Mouse (Mus musculus): Measurements from ENCODE around the gene Lyst. TPM values are rescaled to one million over a fixed set of nuclear protein-coding genes. Genes with fewer than 3 reads are reported as not detected.

Gene Lyst
- polyA plus RNA-seq, 1 experiment = 1.7 TPM

GRCm38 (mm10) chr13:13621456-13621855 is 31.3 kb downstream of the Lyst start:
- Histone ChIP-seq H3K79me3 (ENCODE audit: low read depth) (no peaks in the 10 kb centered on the region), H3K27me3 (ENCODE audit: control insufficient read depth, insufficient read depth, insufficient read length) (no peaks in the 10 kb centered on the region), H3K79me2 (ENCODE audit: control insufficient read depth, insufficient read depth) (no peaks in the 10 kb centered on the region), H3ac (ENCODE audit: control insufficient read depth, insufficient read length, low read depth) (no peak overlapping the region), H3K4me3 (ENCODE audit: insufficient read depth, poor library complexity, severe bottlenecking) (no peak overlapping the region), H3K36me3 (ENCODE audit: control insufficient read depth, insufficient read depth) (peaks cover 9% of the 10 kb centered on the region)
- TF ChIP-seq CTCF (IDR thresholded peaks at IDR 0.05; ENCODE audit: control insufficient read depth, insufficient read depth, insufficient read length) = no peak
- TF ChIP-seq MYOD1 (IDR thresholded peaks at IDR 0.05; ENCODE audit: control insufficient read depth, insufficient read length, low read depth) = no peak
- TF ChIP-seq CEBPB (IDR thresholded peaks at IDR 0.05; ENCODE audit: low read depth) = no peak
- no peak for TF ChIP-seq USF1 (IDR thresholded peaks at IDR 0.05; ENCODE audit: low read depth)
- TF ChIP-seq MYOG (IDR thresholded peaks at IDR 0.05; ENCODE audit: control insufficient read depth, extremely low read depth, insufficient read length) = no peak
- no peak for TF ChIP-seq MAX (IDR thresholded peaks at IDR 0.05)
- no peak for TF ChIP-seq FOSL1 (IDR thresholded peaks at IDR 0.05; ENCODE audit: insufficient read depth, low read length, poor library complexity, severe bottlenecking)

DNA sequence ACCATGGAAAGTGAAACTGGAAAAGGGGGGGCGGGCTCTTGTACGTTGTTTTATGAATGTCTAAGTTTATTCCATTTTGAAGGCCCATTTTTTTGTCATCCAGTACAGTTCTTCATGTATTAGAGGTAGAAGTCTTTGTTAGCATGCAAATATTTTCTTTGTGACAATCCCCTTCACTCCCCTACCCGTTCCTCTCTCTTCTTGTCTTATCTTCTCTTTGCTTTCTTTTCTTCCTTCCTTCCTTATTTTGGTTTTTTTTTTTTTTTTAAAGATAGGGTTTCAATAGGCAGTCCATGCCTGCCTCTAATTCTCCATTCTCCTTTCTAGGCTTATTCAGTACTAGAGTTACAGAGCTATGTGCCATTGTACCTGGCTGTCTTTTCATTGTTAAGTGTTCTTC is 32.4 kb downstream of the Lyst start:
- Histone ChIP-seq H3ac (ENCODE audit: control insufficient read depth, insufficient read length, low read depth) (no peak overlapping the region), H3K79me2 (ENCODE audit: control insufficient read depth, insufficient read depth) (no peaks in the 10 kb centered on the region), H3K27me3 (ENCODE audit: control insufficient read depth, insufficient read depth, insufficient read length) (no peaks in the 10 kb centered on the region), H3K79me3 (ENCODE audit: low read depth) (no peaks in the 10 kb centered on the region), H3K36me3 (ENCODE audit: control insufficient read depth, insufficient read depth) (peaks cover 6% of the 10 kb centered on the region), H3K4me3 (ENCODE audit: insufficient read depth, poor library complexity, severe bottlenecking) (no peak overlapping the region)
- TF ChIP-seq CEBPB (IDR thresholded peaks at IDR 0.05; ENCODE audit: low read depth) (no peak), MYOG (IDR thresholded peaks at IDR 0.05; ENCODE audit: control insufficient read depth, extremely low read depth, insufficient read length) (no peak)

DNA sequence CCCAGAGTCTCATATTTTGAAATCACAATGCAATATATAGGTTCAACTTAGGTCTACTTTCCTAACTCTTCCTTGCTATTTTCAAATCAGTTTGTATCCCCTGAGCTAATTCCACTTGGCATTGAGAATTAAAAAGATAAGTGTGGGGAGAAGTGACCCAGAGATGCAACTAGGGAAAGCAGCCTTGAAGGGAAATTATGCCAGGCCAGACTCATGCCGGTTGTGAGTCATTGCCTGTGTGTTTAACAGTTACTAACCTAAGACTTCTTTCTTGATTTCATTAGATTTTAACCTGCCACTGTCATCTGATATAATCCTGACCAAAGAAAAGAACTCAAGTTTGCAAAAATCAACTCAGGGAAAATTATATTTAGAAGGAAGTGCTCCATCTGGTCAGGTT is 43.5 kb downstream of the Lyst start:
- Histone ChIP-seq H3K36me3 (ENCODE audit: control insufficient read depth, insufficient read depth) (no peaks in the 10 kb centered on the region), H3K79me2 (ENCODE audit: control insufficient read depth, insufficient read depth) (no peaks in the 10 kb centered on the region), H3K27me3 (ENCODE audit: control insufficient read depth, insufficient read depth, insufficient read length) (no peaks in the 10 kb centered on the region), H3K79me3 (ENCODE audit: low read depth) (no peaks in the 10 kb centered on the region), H3ac (ENCODE audit: control insufficient read depth, insufficient read length, low read depth) (no peak overlapping the region), H3K4me3 (ENCODE audit: insufficient read depth, poor library complexity, severe bottlenecking) (no peak overlapping the region)
- TF ChIP-seq FOSL1 (IDR thresholded peaks at IDR 0.05; ENCODE audit: insufficient read depth, low read length, poor library complexity, severe bottlenecking) (no peak), MAX (IDR thresholded peaks at IDR 0.05) (no peak), MYOD1 (IDR thresholded peaks at IDR 0.05; ENCODE audit: control insufficient read depth, insufficient read length, low read depth) (no peak), USF1 (IDR thresholded peaks at IDR 0.05; ENCODE audit: low read depth) (no peak), MYOG (IDR thresholded peaks at IDR 0.05; ENCODE audit: control insufficient read depth, extremely low read depth, insufficient read length) (no peak), CTCF (IDR thresholded peaks at IDR 0.05; ENCODE audit: control insufficient read depth, insufficient read depth, insufficient read length) (no peak), CEBPB (IDR thresholded peaks at IDR 0.05; ENCODE audit: low read depth) (no peak)

DNA sequence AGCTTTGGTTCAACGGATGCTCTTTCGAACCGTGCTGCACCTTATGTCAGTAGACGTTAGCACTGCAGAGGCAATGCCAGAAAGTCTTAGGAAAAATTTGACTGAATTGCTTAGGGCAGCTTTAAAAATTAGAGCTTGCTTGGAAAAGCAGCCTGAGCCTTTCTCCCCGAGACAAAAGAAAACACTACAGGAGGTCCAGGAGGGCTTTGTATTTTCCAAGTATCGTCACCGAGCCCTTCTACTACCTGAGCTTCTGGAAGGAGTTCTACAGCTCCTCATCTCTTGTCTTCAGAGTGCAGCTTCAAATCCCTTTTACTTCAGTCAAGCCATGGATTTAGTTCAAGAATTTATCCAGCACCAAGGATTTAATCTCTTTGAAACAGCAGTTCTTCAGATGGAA is 44.5 kb downstream of the Lyst start:
- no peaks in the 10 kb centered on the region for H3K36me3 ChIP-seq (ENCODE audit: control insufficient read depth, insufficient read depth)
- no peaks in the 10 kb centered on the region for H3K79me3 ChIP-seq (ENCODE audit: low read depth)
- TF ChIP-seq USF1 (IDR thresholded peaks at IDR 0.05; ENCODE audit: low read depth) (no peak), MYOD1 (IDR thresholded peaks at IDR 0.05; ENCODE audit: control insufficient read depth, insufficient read length, low read depth) (no peak), MAX (IDR thresholded peaks at IDR 0.05) (no peak), CTCF (IDR thresholded peaks at IDR 0.05; ENCODE audit: control insufficient read depth, insufficient read depth, insufficient read length) (no peak), CEBPB (IDR thresholded peaks at IDR 0.05; ENCODE audit: low read depth) (no peak), MYOG (IDR thresholded peaks at IDR 0.05; ENCODE audit: control insufficient read depth, extremely low read depth, insufficient read length) (no peak), FOSL1 (IDR thresholded peaks at IDR 0.05; ENCODE audit: insufficient read depth, low read length, poor library complexity, severe bottlenecking) (no peak)
- H3ac ChIP-seq (ENCODE audit: control insufficient read depth, insufficient read length, low read depth) = no peak overlapping the region
- no peaks in the 10 kb centered on the region for H3K27me3 ChIP-seq (ENCODE audit: control insufficient read depth, insufficient read depth, insufficient read length)
- H3K4me3 ChIP-seq (ENCODE audit: insufficient read depth, poor library complexity, severe bottlenecking) = no peak overlapping the region
- no peaks in the 10 kb centered on the region for H3K79me2 ChIP-seq (ENCODE audit: control insufficient read depth, insufficient read depth)

DNA sequence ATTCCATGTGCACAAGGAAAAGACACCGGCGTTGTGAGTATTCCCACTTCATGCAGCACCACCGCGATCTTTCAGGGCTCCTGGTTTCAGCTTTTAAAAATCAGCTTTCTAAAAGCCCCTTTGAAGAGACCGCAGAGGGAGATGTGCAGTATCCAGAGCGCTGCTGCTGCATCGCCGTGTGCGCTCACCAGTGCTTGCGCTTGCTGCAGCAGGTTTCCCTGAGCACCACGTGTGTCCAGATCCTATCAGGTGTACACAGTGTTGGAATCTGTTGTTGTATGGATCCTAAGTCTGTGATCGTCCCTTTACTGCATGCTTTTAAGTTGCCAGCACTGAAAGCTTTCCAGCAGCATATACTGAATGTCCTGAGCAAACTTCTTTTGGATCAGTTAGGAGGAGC is 45.0 kb downstream of the Lyst start:
- H3K79me3 ChIP-seq (ENCODE audit: low read depth) = no peaks in the 10 kb centered on the region
- TF ChIP-seq USF1 (IDR thresholded peaks at IDR 0.05; ENCODE audit: low read depth) (no peak), FOSL1 (IDR thresholded peaks at IDR 0.05; ENCODE audit: insufficient read depth, low read length, poor library complexity, severe bottlenecking) (no peak), CEBPB (IDR thresholded peaks at IDR 0.05; ENCODE audit: low read depth) (no peak), CTCF (IDR thresholded peaks at IDR 0.05; ENCODE audit: control insufficient read depth, insufficient read depth, insufficient read length) (no peak)

DNA sequence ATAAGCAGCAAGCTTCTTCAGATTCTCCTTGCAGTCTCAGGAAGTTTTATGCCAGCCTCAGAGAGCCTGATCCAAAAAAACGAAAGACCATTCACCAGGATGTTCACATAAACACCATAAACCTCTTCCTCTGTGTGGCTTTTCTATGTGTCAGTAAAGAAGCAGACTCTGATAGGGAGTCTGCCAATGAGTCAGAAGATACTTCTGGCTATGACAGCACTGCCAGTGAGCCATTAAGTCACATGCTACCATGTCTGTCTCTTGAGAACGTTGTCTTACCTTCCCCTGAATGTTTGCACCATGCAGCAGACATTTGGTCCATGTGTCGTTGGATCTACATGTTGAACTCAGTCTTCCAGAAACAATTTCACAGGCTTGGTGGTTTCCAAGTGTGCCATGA is 47.4 kb downstream of the Lyst start:
- Histone ChIP-seq H3K4me3 (ENCODE audit: insufficient read depth, poor library complexity, severe bottlenecking) (no peak overlapping the region), H3K79me3 (ENCODE audit: low read depth) (no peaks in the 10 kb centered on the region), H3K79me2 (ENCODE audit: control insufficient read depth, insufficient read depth) (no peaks in the 10 kb centered on the region), H3K27me3 (ENCODE audit: control insufficient read depth, insufficient read depth, insufficient read length) (no peaks in the 10 kb centered on the region), H3K36me3 (ENCODE audit: control insufficient read depth, insufficient read depth) (no peaks in the 10 kb centered on the region), H3ac (ENCODE audit: control insufficient read depth, insufficient read length, low read depth) (no peak overlapping the region)
- no peak for TF ChIP-seq MAX (IDR thresholded peaks at IDR 0.05)
- no peak for TF ChIP-seq MYOD1 (IDR thresholded peaks at IDR 0.05; ENCODE audit: control insufficient read depth, insufficient read length, low read depth)
- no peak for TF ChIP-seq FOSL1 (IDR thresholded peaks at IDR 0.05; ENCODE audit: insufficient read depth, low read length, poor library complexity, severe bottlenecking)
- no peak for TF ChIP-seq CTCF (IDR thresholded peaks at IDR 0.05; ENCODE audit: control insufficient read depth, insufficient read depth, insufficient read length)
- no peak for TF ChIP-seq MYOG (IDR thresholded peaks at IDR 0.05; ENCODE audit: control insufficient read depth, extremely low read depth, insufficient read length)
- TF ChIP-seq CEBPB (IDR thresholded peaks at IDR 0.05; ENCODE audit: low read depth) = no peak
- TF ChIP-seq USF1 (IDR thresholded peaks at IDR 0.05; ENCODE audit: low read depth) = no peak

More for the DNA sequence above, 45.0 kb downstream of the Lyst start:
- Histone ChIP-seq H3K79me2 (ENCODE audit: control insufficient read depth, insufficient read depth) (no peaks in the 10 kb centered on the region), H3K27me3 (ENCODE audit: control insufficient read depth, insufficient read depth, insufficient read length) (no peaks in the 10 kb centered on the region), H3ac (ENCODE audit: control insufficient read depth, insufficient read length, low read depth) (no peak overlapping the region), H3K36me3 (ENCODE audit: control insufficient read depth, insufficient read depth) (no peaks in the 10 kb centered on the region), H3K4me3 (ENCODE audit: insufficient read depth, poor library complexity, severe bottlenecking) (no peak overlapping the region)

Measured in C2C12 (cell line).